Mouse (Mus musculus): ENCODE data around the gene Klhdc7b. TPM values are rescaled to one million over a fixed set of nuclear protein-coding genes. Genes with fewer than 3 reads are reported as not detected.
"Not testable (repeated sequence)": the region's sequence is repeated elsewhere in the genome, so short reads cannot be mapped to it uniquely, and the experiment has no call there.

The Klhdc7b gene
- total RNA-seq, 2 experiments from 2014 or later, result not detected

GRCm38 (mm10) chr15:89424621-89425020 lies 39.9 kb downstream of the Klhdc7b start:
- intact Hi-C loops (cut with DNase I), result loop anchor here (5.0 kb wide), 1 partner anchor 52 kb away; the partner anchor contains the start of gene Sco2
- DNase-seq, result no peak

- intact Hi-C loops (cut with DNase I), result loop anchor here (5.0 kb wide), 1 partner anchor 53 kb away; the partner anchor contains the start of gene Sco2
- peak; percentile 55 for DNase-seq
Observed at GRCm38 (mm10) chr15:89425711-89426121, 41.0 kb downstream of the Klhdc7b start, which contains the start of gene Cpt1b. Gene Cpt1b, minus strand, starts transcription at chr15:89425863.

- intact Hi-C loops (cut with DNase I), result loop anchor here (5.0 kb wide), 1 partner anchor 54 kb away; the partner anchor contains the start of gene Sco2
- no peak for DNase-seq
Observed at GRCm38 (mm10) chr15:89426716-89427115, 42.0 kb downstream of the Klhdc7b start.

- no peak for DNase-seq
- intact Hi-C loops (cut with DNase I), result loop anchor here (5.0 kb wide), 1 partner anchor 56 kb away; the partner anchor contains the start of gene Sco2
Observed at GRCm38 (mm10) chr15:89428136-89428790, 43.5 kb downstream of the Klhdc7b start.

GRCm38 (mm10) chr15:89428821-89429351 lies 44.2 kb downstream of the Klhdc7b start:
- intact Hi-C loops (cut with DNase I), result loop anchor here (5.0 kb wide), 1 partner anchor 57 kb away; the partner anchor contains the start of gene Sco2
- DNase-seq, result no peak

GRCm38 (mm10) chr15:89429352-89430221 lies 44.9 kb downstream of the Klhdc7b start, which contains the start of the genes C730034F03Rik, Gm44502 and Chkb:
Gene C730034F03Rik, plus strand, starts transcription at chr15:89429589.
Gene Gm44502, minus strand, starts transcription at chr15:89429696.
Gene Chkb, minus strand, starts transcription at chr15:89429908.
- DNase-seq, result peak; percentile 86 to 87
- intact Hi-C loops (cut with DNase I), result loop anchor here (5.0 kb wide), 1 partner anchor 57 kb away; the partner anchor contains the start of gene Sco2

- DNase-seq, result no peak
- intact Hi-C loops (cut with DNase I), result no loop called here
Observed at GRCm38 (mm10) chr15:89430341-89430740, 45.6 kb downstream of the Klhdc7b start.

- DNase-seq; intact Hi-C loops (cut with DNase I): not testable (repeated sequence)
Observed at GRCm38 (mm10) chr15:89430771-89431170, 46.1 kb downstream of the Klhdc7b start.

GRCm38 (mm10) chr15:89431271-89431670 lies 46.6 kb downstream of the Klhdc7b start:
- intact Hi-C loops (cut with DNase I), result no loop called here
- no peak for DNase-seq

- DNase-seq, result no peak
- intact Hi-C loops (cut with DNase I), result no loop called here
Observed at GRCm38 (mm10) chr15:89431806-89432205, 47.1 kb downstream of the Klhdc7b start.

GRCm38 (mm10) chr15:89432946-89433345 lies 48.2 kb downstream of the Klhdc7b start:
- intact Hi-C loops (cut with DNase I), result no loop called here
- DNase-seq, result no peak

GRCm38 (mm10) chr15:89434136-89434535 lies 49.4 kb downstream of the Klhdc7b start:
- intact Hi-C loops (cut with DNase I), result no loop called here

GRCm38 (mm10) chr15:89435878-89436277 lies 51.2 kb downstream of the Klhdc7b start:
- intact Hi-C loops (cut with DNase I), result no loop called here
- no peak for DNase-seq

More at GRCm38 (mm10) chr15:89434136-89434535, 49.4 kb downstream of the Klhdc7b start:
- DNase-seq, result no peak

Other genes starting within 250 kb of the Klhdc7b start
- 100 to 1,000 TPM; 131 to 136 TPM for gene Mapk12, start 244.2 kb upstream of the Klhdc7b start, total RNA-seq (2021)
- gene Mapk11, start 235.3 kb upstream of the Klhdc7b start, total RNA-seq (2021), result 1 to 10 TPM in 1 of 2 experiments, under 1 TPM in 1; 0.79 to 1.1 TPM
- gene Plxnb2, start 204.1 kb upstream of the Klhdc7b start, total RNA-seq (2021), result 1 to 10 TPM; 8.9 to 9.6 TPM
- gene Dennd6b, start 188.4 kb upstream of the Klhdc7b start, total RNA-seq (2021), result 1 to 10 TPM; 7.6 to 9.0 TPM
- 10 to 100 TPM; 81.0 to 85.9 TPM for gene Ppp6r2, start 173.4 kb upstream of the Klhdc7b start, total RNA-seq (2021)
- 10 to 100 TPM; 62.0 to 62.1 TPM for gene Sbf1, start 69.6 kb upstream of the Klhdc7b start, total RNA-seq (2021)
- not detected for gene Adm2, start 62.2 kb upstream of the Klhdc7b start, total RNA-seq (2021)
- not detected for gene Miox, start 50.5 kb upstream of the Klhdc7b start, total RNA-seq (2021)
- gene Lmf2, start 29.3 kb upstream of the Klhdc7b start, total RNA-seq (2021), result 10 to 100 TPM; 12.0 to 12.6 TPM
- 10 to 100 TPM; 36.7 to 43.0 TPM for gene Ncaph2, start 29.2 kb upstream of the Klhdc7b start, total RNA-seq (2021)
- 10 to 100 TPM; 12.0 to 19.1 TPM for gene Sco2, start 11.1 kb upstream of the Klhdc7b start, total RNA-seq (2021)
- gene Tymp, start 7.9 kb upstream of the Klhdc7b start, total RNA-seq (2021), result under 1 TPM; 0.35 to 0.48 TPM
- gene Odf3b, start 5.6 kb upstream of the Klhdc7b start, total RNA-seq (2021), result under 1 TPM; 0.42 to 0.87 TPM
- not detected for gene Syce3, start 25.6 kb downstream of the Klhdc7b start, total RNA-seq (2021)
- gene Cpt1b, start 40.9 kb downstream of the Klhdc7b start, total RNA-seq (2021), result 100 to 1,000 TPM; 255 to 278 TPM
- gene C730034F03Rik, start 44.7 kb downstream of the Klhdc7b start, total RNA-seq (2021), result under 1 TPM; 0.20 to 0.47 TPM
- 1 to 10 TPM in 1 of 2 experiments, not detected in 1; 1.5 TPM for gene Gm44502, start 44.8 kb downstream of the Klhdc7b start, total RNA-seq (2021)
- gene Chkb, start 45.0 kb downstream of the Klhdc7b start, total RNA-seq (2021), result 10 to 100 TPM; 20.8 to 30.0 TPM
- under 1 TPM; 0.28 to 0.30 TPM for gene Mapk8ip2, start 69.0 kb downstream of the Klhdc7b start, total RNA-seq (2021)
- 1 to 10 TPM; 3.0 to 3.8 TPM for gene Arsa, start 92.5 kb downstream of the Klhdc7b start, total RNA-seq (2021)
- gene Shank3, start 114.7 kb downstream of the Klhdc7b start, total RNA-seq (2021), result 10 to 100 TPM; 14.4 to 15.5 TPM
- gene Acr, start 183.4 kb downstream of the Klhdc7b start, total RNA-seq (2021), result under 1 TPM; 0.28 to 0.30 TPM
- gene Rabl2, start 207.0 kb downstream of the Klhdc7b start, total RNA-seq (2021), result 1 to 10 TPM; 1.8 to 3.1 TPM

Data from gastrocnemius, postnatal 36 days (tissue).